Mouse (Mus musculus) olfactory bulb, adult 2 months (tissue): ENCODE measurements around the gene Scgb1b15.
"Not testable (repeated sequence)": the region's sequence is repeated elsewhere in the genome, so short reads cannot be mapped to it uniquely, and the experiment has no call there.

Source experiments
- CTCF ChIP-seq: fragments of 200-500 bp; IDR thresholded peaks from 2 replicates; pipeline ENCODE4 v1.5.1; 2012; ENCODE audit warnings: low read depth, mild to moderate bottlenecking, low read length, moderate library complexity; ENCODE audit not compliant: insufficient read depth
- POLR2A ChIP-seq: fragments of 200-500 bp; IDR thresholded peaks from 2 replicates; pipeline ENCODE4 v1.6.1; 2012; ENCODE audit warnings: mild to moderate bottlenecking, low read depth, low read length, moderate library complexity; ENCODE audit not compliant: insufficient read depth

DNA sequence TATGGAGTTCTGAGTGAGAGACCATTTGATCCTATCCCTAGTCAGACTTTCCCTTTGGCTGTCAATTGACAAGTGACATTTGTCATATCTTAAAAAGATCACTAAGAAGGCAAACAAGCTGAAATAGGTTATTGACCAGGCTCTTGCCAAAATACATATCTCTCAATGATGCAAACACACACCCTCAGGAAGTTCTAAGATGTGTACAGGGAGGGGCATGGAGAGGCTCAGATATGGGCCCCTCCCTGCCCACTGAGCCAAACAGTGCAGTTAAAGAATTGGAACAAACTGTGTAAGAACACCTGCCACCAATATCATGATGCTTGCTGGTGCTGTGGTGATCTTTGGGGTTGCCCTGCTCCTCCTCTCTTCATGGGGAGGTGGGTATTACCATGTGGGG is at the start of gene Scgb1b15:
- TF ChIP-seq CTCF, POLR2A: not testable (repeated sequence)
